Mouse (Mus musculus) G1E (cell line): ENCODE data around the gene Fbxw2. TPM values are rescaled to one million over a fixed set of nuclear protein-coding genes. Genes with fewer than 3 reads are reported as not detected.
"Not testable (repeated sequence)": the region's sequence is repeated elsewhere in the genome, so short reads cannot be mapped to it uniquely, and the experiment has no call there.

Experiments
- ATAC-seq: 2 replicates; pipeline ENCODE4 v1.8.0; 2016; ENCODE audit warnings: mild to moderate bottlenecking; ENCODE audit not compliant: insufficient number of reproducible peaks, poor library complexity, low FRiP score, severe bottlenecking; ENCODE audit errors: extremely low read depth
- DNase-seq: peaks from one replicate; pipeline ENCODE4 v3.0.0; 2012; ENCODE audit warnings: low spot score
- H3K27me3 ChIP-seq: 2 replicates; pipeline ENCODE4 v1.6.1; 2012; ENCODE audit warnings: mild to moderate bottlenecking, low read length, inconsistent platforms; ENCODE audit not compliant: insufficient read depth
- H3K36me3 ChIP-seq: replicated peaks from 2 replicates; pipeline ENCODE3; 2012; ENCODE audit warnings: mild to moderate bottlenecking, inconsistent platforms
- H3K4me1 ChIP-seq: 2 replicates; pipeline ENCODE4 v1.6.1; 2012; ENCODE audit warnings: low read depth, low read length, inconsistent platforms, mixed read lengths; ENCODE audit not compliant: insufficient read depth
- H3K4me3 ChIP-seq: 2 replicates; pipeline ENCODE4 v1.5.1; 2012; ENCODE audit warnings: low read depth, mild to moderate bottlenecking, inconsistent platforms, low read length, moderate library complexity, mixed read lengths
- H3K9me3 ChIP-seq: replicated peaks from 2 replicates; pipeline ENCODE4 v1.6.1; 2012; ENCODE audit warnings: inconsistent platforms
- CTCF ChIP-seq: IDR thresholded peaks from 2 replicates; pipeline ENCODE4 v1.5.1; 2012; ENCODE audit warnings: low read depth, low read length, inconsistent platforms, mixed read lengths
- GATA1 ChIP-seq: IDR thresholded peaks from 2 replicates; pipeline ENCODE4 v1.6.1; 2012; ENCODE audit warnings: borderline replicate concordance, low read length, inconsistent platforms, mixed read lengths
- GATA2 ChIP-seq: IDR thresholded peaks from 2 replicates; pipeline ENCODE4 v1.6.1; 2012; ENCODE audit warnings: low read depth, low read length, inconsistent platforms, borderline replicate concordance
- POLR2AphosphoS5 ChIP-seq: IDR thresholded peaks from 2 replicates; pipeline ENCODE4 v1.6.1; 2012; ENCODE audit warnings: low read depth, low read length, inconsistent platforms; ENCODE audit not compliant: insufficient replicate concordance
- TAL1 ChIP-seq: conservative IDR thresholded peaks from 2 replicates; pipeline ENCODE4 v1.6.1; 2012; ENCODE audit warnings: low read depth, low read length, inconsistent platforms, mixed read lengths
- polyA plus RNA-seq: library from polyadenylated mRNA; stranded (reverse); fragments of >175 nt; gene quantifications from 2 replicates; pipeline ENCODE4 v1.2.3, GENCODE M21; 2012
- total RNA-seq, 2 experiments: library from RNA; stranded (forward) in 1 of 2; stranded (reverse) in 1 of 2; fragments of 200-1000 nt in 1 of 2; fragments of >200 nt in 1 of 2; fragmentation: Nextera tagmentation in 1 of 2; gene quantifications; 2 replicates each; pipeline ENCODE4 v1.2.3; 2014 to 2017

Fbxw2 gene
- total and polyA plus RNA-seq, 3 experiments: 26.1 to 99.5 (median 74.7) TPM

GRCm38 (mm10) chr2:34857728-34858127 is 31.6 kb upstream of the Fbxw2 start:
- TF ChIP-seq GATA1: no peak
- no peak for TF ChIP-seq GATA2

GRCm38 (mm10) chr2:34855265-34855664 is 29.2 kb upstream of the Fbxw2 start:
- Histone ChIP-seq H3K27me3 (no peaks in the 10 kb centered on the region), H3K4me1 (peaks cover 7% of the 10 kb centered on the region; the same call in 1 of the 2 replicates), H3K4me3 (no peak overlapping the region), H3K36me3 (peaks cover 96% of the 10 kb centered on the region), H3K9me3 (no peaks in the 10 kb centered on the region)
- no peak for ATAC-seq
- no peak for DNase-seq
- TF ChIP-seq CTCF (no peak), GATA1 (no peak), POLR2AphosphoS5 (no peak), GATA2 (no peak), TAL1 (no peak)

More at GRCm38 (mm10) chr2:34857728-34858127, 31.6 kb upstream of the Fbxw2 start:
- Histone ChIP-seq H3K36me3 (peaks cover 91% of the 10 kb centered on the region), H3K27me3 (no peaks in the 10 kb centered on the region), H3K4me1 (peaks cover 7% of the 10 kb centered on the region; the same call in 1 of the 2 replicates), H3K4me3 (no peak overlapping the region), H3K9me3 (no peaks in the 10 kb centered on the region)
- DNase-seq (no peak), ATAC-seq (no peak)

GRCm38 (mm10) chr2:34847702-34848101 is 21.6 kb upstream of the Fbxw2 start:
- TF ChIP-seq TAL1 (no peak), GATA1 (no peak), CTCF (no peak), GATA2 (no peak), POLR2AphosphoS5 (no peak)
- Histone ChIP-seq H3K27me3 (peaks cover 5% of the 10 kb centered on the region; the same call in 1 of the 2 replicates), H3K36me3 (peaks cover 39% of the 10 kb centered on the region), H3K4me3 (no peak overlapping the region), H3K9me3 (no peaks in the 10 kb centered on the region), H3K4me1 (no peaks in the 10 kb centered on the region; the same call in 1 of the 2 replicates)
- DNase-seq (no peak), ATAC-seq (no peak)

- peaks cover 3% of the 10 kb centered on the region for H3K36me3 ChIP-seq
- ATAC-seq (no peak), DNase-seq (no peak)
- H3K9me3 ChIP-seq: no peaks in the 10 kb centered on the region
- TF ChIP-seq GATA2: no peak
- no peak for TF ChIP-seq POLR2AphosphoS5
- no peak for TF ChIP-seq TAL1
- TF ChIP-seq CTCF: no peak
- no peak for TF ChIP-seq GATA1
- H3K27me3 ChIP-seq: peaks cover 19% of the 10 kb centered on the region
- no peaks in the 10 kb centered on the region for H3K4me1 ChIP-seq
- no peak overlapping the region for H3K4me3 ChIP-seq
Measured at GRCm38 (mm10) chr2:34843211-34843939, 17.3 kb upstream of the Fbxw2 start.

- Histone ChIP-seq H3K4me3 (no peak overlapping the region), H3K4me1 (no peaks in the 10 kb centered on the region), H3K9me3 (no peaks in the 10 kb centered on the region), H3K27me3 (peaks cover 25% of the 10 kb centered on the region), H3K36me3 (no peaks in the 10 kb centered on the region)
- TF ChIP-seq CTCF: no peak
- TF ChIP-seq TAL1: no peak
- no peak for TF ChIP-seq POLR2AphosphoS5
- TF ChIP-seq GATA1: no peak
- no peak for TF ChIP-seq GATA2
- ATAC-seq (no peak), DNase-seq (no peak)
Measured at GRCm38 (mm10) chr2:34841706-34842105, 15.6 kb upstream of the Fbxw2 start.

GRCm38 (mm10) chr2:34840143-34840542 is 14.0 kb upstream of the Fbxw2 start:
- DNase-seq, H3K36me3 ChIP-seq, H3K4me3 ChIP-seq, H3K9me3 ChIP-seq, H3K4me1 ChIP-seq, ATAC-seq: not testable (repeated sequence)
- peaks cover 33% of the 10 kb centered on the region for H3K27me3 ChIP-seq

GRCm38 (mm10) chr2:34835669-34836068 is 9.6 kb upstream of the Fbxw2 start:
- no peaks in the 10 kb centered on the region for H3K36me3 ChIP-seq
- ATAC-seq: no peak
- H3K4me1 ChIP-seq: no peaks in the 10 kb centered on the region
- DNase-seq: no peak
- H3K27me3 ChIP-seq: peaks cover 24% of the 10 kb centered on the region
- no peak overlapping the region for H3K4me3 ChIP-seq
- TF ChIP-seq GATA2: no peak
- no peaks in the 10 kb centered on the region for H3K9me3 ChIP-seq
